Mouse (Mus musculus): ENCODE results near the gene Cfap57.

- TF ChIP-seq MYOG (IDR thresholded peaks at IDR 0.05; ENCODE audit: control insufficient read depth, extremely low read depth, insufficient read length) (no peak), MAX (IDR thresholded peaks at IDR 0.05) (no peak)
Observed at GRCm38 (mm10) chr4:118564926-118565279, 55.7 kb downstream of the Cfap57 start.
